Mouse (Mus musculus) thymus, adult 2 months (tissue): Measurements from ENCODE around the gene R3hdm4.

Experiments used
- CTCF ChIP-seq: fragments of 200-500 bp; IDR thresholded peaks from 2 replicates; pipeline ENCODE4 v1.5.1; 2012; ENCODE audit warnings: mild to moderate bottlenecking, control low read depth, low read length, moderate library complexity, borderline replicate concordance; ENCODE audit not compliant: control insufficient read depth, poor library complexity, insufficient read depth; ENCODE audit errors: extremely low read depth
- POLR2A ChIP-seq: fragments of 200-500 bp; IDR thresholded peaks from 2 replicates; pipeline ENCODE4 v1.6.1; 2012; ENCODE audit warnings: mild to moderate bottlenecking, low read length, control low read depth, moderate library complexity; ENCODE audit not compliant: control insufficient read depth, poor library complexity, insufficient read depth; ENCODE audit errors: extremely low read depth

GRCm38 (mm10) chr10:79896306-79896705, 24.7 kb downstream of the R3hdm4 start:
- no peak for TF ChIP-seq CTCF
- TF ChIP-seq POLR2A, result no peak
